Mouse (Mus musculus) urinary bladder, postnatal 4 days (tissue): Measurements from ENCODE around the gene Slc41a2.
A peak's percentile ranks its signal among the peaks of the same experiment; 100 is the strongest.

Source experiments
- DNase-seq, 2 experiments: peaks; one replicate each; pipeline ENCODE4 v3.0.0; 2021 to 2022; ENCODE audit warnings: low spot score in 2 of 2

Slc41a2 gene

DNA sequence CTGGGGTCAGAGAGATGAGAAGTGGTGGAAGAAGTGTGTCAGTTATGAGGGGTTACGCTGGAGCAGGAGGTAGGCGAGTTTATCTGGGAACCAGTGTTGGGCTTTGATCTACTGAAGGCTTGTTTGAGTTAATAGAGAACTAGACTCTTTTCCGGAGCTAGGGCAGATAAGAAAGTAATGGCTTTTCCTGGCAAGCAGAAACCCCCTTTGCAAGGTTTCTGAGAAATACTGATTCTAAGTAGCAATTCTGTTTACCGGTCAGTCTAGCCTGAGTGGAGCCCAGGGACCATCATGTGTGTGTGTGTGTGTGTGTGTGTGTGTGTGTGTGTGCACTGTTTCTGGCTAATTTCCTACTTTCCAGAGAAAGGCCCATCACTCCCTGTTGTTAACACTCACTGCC, 109.1 kb downstream of the Slc41a2 start:
- DNase-seq: no peak

DNA sequence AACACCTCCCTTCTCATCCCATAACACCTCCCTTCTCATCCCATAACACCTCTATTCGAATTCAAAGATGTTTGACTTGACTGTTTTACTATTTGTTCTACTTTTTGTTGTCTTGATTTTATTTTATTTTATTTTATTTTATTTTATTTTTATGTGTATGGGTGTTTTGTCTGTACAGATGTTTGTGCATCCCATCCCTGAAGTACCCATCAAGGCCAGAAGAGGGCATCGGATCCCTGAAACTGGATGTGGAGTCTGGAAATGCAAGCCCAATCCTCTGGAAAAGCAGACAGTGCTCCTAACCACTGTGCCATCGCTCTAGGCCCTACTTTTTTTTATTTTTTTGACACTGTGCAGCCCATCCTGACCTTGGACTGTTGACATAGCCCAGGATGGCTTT, 112.7 kb downstream of the Slc41a2 start:
- no peak for DNase-seq

DNA sequence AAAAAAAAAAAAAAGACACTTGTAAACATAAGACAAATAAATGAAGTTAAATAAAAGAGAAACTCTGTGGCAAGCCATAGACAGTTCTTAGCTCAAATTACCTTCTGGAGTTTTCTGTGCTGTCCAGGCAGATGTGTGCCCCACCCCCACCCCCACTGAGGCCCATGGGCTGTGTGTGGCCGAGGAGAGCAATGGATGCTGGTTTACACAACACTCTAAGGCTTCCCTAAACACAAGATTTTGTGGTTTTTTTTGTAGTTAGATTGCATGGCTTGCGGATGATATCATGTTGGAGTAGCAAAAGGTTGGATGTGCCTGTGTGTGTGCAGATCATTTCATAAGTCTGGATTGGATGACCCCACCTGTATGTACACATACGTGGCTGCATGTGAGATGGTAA, 116.8 kb downstream of the Slc41a2 start:
- no peak for DNase-seq

DNA sequence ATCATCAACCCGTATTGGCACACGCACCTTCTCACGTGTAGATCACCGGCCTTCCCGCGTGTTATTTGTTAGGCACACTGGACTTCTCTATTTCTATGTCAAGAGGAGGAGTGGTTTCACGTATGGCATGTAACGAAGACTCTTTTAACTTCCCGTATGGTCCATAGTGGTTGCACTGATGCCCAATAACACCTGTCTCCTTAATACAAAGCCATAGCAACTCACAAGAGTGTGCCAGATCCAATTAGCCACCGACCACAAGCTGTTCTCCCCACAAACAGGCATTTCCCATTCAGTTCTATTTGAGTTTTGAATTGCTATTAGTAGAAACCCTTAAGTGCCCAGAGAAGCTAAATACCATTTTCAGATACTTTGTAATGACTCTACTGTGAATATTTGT, 117.5 kb downstream of the Slc41a2 start:
- no peak for DNase-seq

GRCm38 (mm10) chr10:83219729-83220128, 118.0 kb downstream of the Slc41a2 start:
- peak; percentile 30 to 75 for DNase-seq

GRCm38 (mm10) chr10:83218778-83219177, 118.9 kb downstream of the Slc41a2 start:
- DNase-seq: no peak

GRCm38 (mm10) chr10:83217256-83217655, 120.4 kb downstream of the Slc41a2 start:
- DNase-seq: peak in 1 of 2 experiments; percentile 51

DNA sequence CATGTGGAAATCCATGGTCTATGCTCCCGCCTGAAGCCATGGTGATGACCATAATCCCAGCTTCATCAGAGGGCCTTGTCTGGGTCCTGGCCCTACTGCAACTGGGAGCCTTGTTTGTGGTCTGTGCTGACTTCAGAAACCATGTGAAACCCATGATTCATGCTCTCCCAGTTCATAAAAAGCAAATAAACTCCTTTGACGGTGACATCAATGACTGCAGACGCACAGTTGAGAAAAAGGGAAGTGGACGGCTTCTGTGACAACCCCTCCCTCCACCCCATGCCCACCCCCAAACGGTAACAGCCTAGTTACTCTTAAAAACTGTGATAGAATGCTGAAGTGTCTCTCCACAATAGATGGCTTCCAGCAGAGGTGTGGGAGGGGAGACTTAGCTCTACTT, 122.1 kb downstream of the Slc41a2 start:
- no peak for DNase-seq

- DNase-seq: no peak
These were observed 125.1 kb downstream of the Slc41a2 start for GRCm38 (mm10) chr10:83212618-83213017.

- DNase-seq: no peak
These were observed 126.6 kb downstream of the Slc41a2 start for GRCm38 (mm10) chr10:83210968-83211583.

DNA sequence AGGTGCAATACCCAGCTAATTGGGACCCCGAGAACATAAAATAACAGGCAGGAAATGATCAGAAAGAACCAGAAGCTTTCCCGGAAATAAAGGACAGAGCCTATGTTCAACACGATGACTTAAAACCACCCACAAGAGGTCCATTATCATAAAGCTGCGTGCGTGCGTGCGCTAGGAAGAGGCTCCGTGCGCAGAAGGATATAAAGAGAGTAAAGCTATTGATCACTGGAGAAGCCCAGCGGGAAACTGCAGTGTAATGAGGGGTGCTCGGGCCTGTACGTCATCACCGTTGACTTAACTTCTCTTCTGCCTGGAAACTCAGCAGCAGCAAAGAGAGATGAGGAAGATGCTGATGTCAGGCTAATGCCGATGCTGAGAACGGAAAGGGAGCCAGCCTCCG, 127.6 kb downstream of the Slc41a2 start:
- no peak for DNase-seq

- no peak for DNase-seq
These were observed 128.3 kb downstream of the Slc41a2 start for GRCm38 (mm10) chr10:83209388-83209787.

DNA sequence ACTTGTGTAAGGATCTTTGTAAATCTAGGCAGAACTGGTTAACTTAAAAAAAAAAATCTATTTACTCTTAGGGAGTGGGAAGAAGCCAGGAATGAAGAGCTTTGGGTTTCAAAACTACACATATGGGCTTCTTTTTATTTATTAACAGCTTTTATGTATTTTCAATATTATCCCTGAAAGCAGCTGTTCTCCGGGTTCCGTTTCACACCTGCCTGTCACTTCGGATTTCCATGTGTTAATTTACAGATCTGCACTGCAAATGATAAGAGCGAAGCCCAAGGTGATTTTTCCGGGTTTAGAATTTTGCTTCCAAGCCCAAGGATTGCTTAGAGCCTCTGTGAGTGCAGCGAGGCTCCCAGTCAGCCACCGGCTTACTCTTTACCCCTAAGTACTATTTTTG, 129.2 kb downstream of the Slc41a2 start:
- no peak for DNase-seq

DNA sequence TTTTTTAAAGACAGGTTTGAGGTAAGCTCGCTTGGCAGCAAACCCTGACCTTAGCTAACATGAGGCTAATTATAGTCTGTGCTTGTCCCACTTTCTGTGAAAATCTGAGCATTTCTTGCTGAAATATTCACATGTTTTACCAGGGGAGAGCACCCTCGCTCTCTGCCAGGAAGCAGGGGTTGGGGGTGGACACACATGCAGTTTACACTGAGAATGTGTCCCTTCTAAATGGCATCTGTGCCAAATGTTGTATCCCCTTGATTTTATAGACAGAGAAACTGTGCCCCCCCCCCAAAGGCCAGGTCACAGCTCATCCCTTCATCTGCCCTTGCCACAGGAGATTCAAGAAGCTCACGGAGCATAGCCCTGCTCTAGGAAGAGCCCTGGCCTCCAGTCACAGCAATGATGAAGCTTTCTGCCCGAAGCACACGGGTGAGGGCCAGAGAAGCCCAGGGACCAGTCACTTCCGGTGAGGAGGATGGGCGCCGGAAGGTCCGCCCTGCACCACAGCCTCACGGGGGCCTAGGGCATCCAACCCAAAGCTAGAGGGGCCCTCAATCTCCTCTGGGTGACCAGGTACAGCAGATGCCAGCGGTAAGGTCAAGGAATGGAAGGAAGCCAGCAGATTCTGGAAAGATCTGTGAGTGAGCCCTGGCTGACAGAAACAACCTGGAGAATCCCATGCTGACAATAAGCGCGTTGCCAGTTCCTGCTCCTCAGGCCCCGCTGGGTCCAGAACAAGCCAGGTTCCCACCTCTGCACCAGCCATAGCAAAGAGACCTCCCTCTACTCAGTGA, 134.6 kb downstream of the Slc41a2 start:
- no peak for DNase-seq

DNA sequence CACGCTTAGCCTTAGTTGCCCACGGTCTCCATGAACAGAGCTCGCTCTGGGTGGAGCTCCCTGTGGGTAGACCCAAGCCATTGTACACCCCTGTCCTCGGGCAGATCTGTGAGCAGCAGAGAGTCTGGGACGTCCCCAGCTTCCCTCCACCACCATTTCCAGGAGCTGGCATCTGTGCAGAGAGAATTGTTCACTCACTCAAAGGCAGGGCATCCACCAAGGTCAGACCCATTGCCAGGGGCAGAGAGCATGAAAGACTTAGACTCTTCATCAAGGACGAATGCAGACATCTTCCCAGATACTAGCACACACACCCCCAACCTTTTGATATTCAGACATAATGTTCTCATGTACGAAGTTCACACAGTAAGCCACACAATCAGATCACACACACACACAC, 136.2 kb downstream of the Slc41a2 start:
- DNase-seq: no peak

DNA sequence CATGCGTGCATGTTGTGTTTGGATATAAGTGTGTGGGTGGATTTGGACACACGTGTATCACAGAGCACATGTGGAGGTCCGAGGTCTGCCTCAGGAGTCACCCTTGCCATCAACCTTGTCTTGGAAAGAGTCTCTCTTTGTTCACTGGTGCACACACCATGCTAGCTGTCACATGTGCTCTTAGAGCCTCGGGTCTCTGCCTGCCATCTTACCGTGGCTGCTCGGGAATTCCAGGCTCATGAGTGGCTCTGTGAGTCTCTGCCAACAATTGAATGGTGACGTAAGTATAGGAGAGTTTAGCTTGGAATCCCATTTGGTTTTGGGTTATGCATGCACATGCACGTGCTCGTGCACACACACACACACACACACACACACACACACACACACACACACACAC, 138.4 kb downstream of the Slc41a2 start:
- no peak for DNase-seq

DNA sequence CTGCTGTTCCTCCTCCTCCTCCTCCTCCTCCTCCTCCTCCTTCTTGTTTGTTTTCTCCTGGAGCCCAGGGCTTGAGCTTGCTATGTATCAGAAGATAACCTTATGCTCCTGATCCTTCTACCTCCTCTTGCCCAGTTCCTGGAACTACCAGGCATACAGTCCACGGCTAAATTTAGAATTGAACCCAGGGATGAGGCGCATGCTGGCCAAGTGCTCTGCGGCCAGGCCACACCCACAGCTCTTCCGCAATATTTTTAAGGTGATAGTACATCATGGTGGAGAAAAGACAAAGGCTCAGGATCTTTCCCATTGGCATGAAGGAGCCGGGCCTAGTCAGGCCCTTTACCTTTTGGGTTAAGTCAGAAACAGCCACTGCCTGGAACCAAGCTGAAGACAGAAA, 139.0 kb downstream of the Slc41a2 start:
- DNase-seq: no peak

DNA sequence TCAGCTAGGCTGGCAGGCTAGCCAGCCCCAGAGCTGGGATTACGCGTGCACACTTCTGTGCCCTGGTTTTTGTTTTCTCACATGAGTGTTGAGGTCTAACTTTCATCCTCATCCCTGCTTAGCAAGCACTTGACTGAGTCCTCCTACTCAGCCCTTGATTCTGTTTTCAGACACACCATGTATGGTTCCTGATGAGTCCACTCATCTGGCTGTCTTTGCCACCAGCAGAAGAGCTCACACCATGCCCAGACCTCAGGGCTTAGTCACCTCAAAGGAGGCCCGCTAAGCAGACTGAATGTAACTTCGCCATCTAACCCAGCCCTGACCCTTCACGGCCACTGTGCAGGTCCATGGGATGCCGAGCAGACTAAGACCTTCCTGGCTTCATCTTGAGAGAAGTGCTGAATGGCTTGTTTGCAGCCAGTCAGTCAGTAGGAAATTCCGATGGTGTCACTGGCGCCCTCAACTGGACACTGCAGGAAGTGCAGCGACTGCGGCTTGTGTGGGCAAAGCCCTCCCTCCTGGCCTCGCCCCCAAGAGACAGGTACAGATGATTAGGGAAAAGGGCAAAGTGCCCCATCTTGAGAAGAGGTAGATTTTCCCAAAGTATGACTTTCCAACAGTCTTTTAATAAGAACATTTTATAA, 139.9 kb downstream of the Slc41a2 start:
- peak; percentile 49 to 75 for DNase-seq

- DNase-seq: no peak
These were observed 145.7 kb downstream of the Slc41a2 start for GRCm38 (mm10) chr10:83191982-83192381.

GRCm38 (mm10) chr10:83191476-83191875, 146.2 kb downstream of the Slc41a2 start:
- no peak for DNase-seq

- no peak for DNase-seq
These were observed 148.6 kb downstream of the Slc41a2 start for GRCm38 (mm10) chr10:83189071-83189470.

DNA sequence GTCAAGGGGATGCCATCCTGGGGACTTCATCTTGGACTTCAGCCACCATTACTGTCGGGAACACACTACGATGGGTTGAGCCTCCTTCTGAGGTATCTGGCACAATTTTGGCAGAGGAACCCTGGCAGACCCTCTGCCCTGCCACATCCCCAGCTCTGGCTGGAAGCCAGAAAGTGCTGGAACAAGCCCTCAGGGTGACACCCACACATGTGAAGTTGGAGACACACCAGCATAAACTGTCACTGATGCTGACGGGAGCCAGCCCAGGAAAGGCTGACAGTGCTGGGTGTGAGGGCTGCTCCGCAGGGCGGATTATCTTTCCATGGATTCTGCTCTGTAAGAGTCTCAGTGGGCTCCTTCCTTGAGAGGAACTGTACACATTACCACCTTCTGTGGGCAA, 150.7 kb downstream of the Slc41a2 start:
- DNase-seq: no peak

DNA sequence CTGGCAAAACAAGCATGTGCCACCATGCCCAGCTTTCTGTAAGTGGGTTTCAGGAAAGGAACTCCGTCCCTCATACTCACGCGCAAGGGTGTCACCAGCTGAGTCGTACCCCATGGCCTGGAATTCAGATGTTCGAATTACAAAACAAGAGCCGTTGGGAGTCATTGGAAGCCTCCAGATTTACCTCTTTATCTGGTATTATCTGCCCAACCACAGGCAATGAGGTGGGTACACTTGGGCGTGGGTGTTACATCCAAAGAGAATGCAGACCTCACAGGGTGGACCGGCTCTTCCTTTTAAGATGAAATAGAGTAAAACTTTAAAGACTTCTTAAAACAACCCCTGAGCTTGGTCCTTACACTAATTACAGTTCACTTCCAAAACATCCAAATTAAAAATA, 151.5 kb downstream of the Slc41a2 start:
- no peak for DNase-seq
